Mouse (Mus musculus) 3T3-L1 (cell line): Measurements from ENCODE around the gene Pgf.
A peak's percentile ranks its signal among the peaks of the same experiment; 100 is the strongest.
"Not testable (repeated sequence)": the region's sequence is repeated elsewhere in the genome, so short reads cannot be mapped to it uniquely, and the experiment has no call there.

Experiments
- DNase-seq: peaks from one replicate; pipeline ENCODE4 v3.0.0-alpha.2; 2015; ENCODE audit warnings: low read depth, low spot score

The Pgf gene

GRCm38 (mm10) chr12:85158801-85159200 is 18.8 kb downstream of the Pgf start:
- DNase-seq, result no peak

- no peak for DNase-seq
Measured at GRCm38 (mm10) chr12:85157797-85158460, 19.7 kb downstream of the Pgf start.

- DNase-seq, result peak; percentile 58
Measured at GRCm38 (mm10) chr12:85156324-85156723, 21.3 kb downstream of the Pgf start.

- no peak for DNase-seq
Measured at GRCm38 (mm10) chr12:85153011-85153410, 24.6 kb downstream of the Pgf start.

GRCm38 (mm10) chr12:85151002-85151774 is 26.4 kb downstream of the Pgf start, which contains the start of gene Rps6kl1:
Gene Rps6kl1 (minus strand): TSS chr12:85151264.
- DNase-seq, result no peak

GRCm38 (mm10) chr12:85150321-85151001 is 27.1 kb downstream of the Pgf start:
- no peak for DNase-seq

- no peak for DNase-seq
Measured at GRCm38 (mm10) chr12:85146881-85147280, 30.7 kb downstream of the Pgf start.

- no peak for DNase-seq
Measured at GRCm38 (mm10) chr12:85146355-85146754, 31.2 kb downstream of the Pgf start.

- no peak for DNase-seq
Measured at GRCm38 (mm10) chr12:85145630-85146029, 32.0 kb downstream of the Pgf start.

GRCm38 (mm10) chr12:85144821-85145220 is 32.8 kb downstream of the Pgf start:
- DNase-seq, result no peak

- not testable (repeated sequence) for DNase-seq
Measured at GRCm38 (mm10) chr12:85144276-85144675, 33.3 kb downstream of the Pgf start.

GRCm38 (mm10) chr12:85142803-85143202 is 34.8 kb downstream of the Pgf start:
- peak; percentile 92 for DNase-seq

- DNase-seq, result no peak
Measured at GRCm38 (mm10) chr12:85141096-85141495, 36.5 kb downstream of the Pgf start.

GRCm38 (mm10) chr12:85140036-85140701 is 37.4 kb downstream of the Pgf start:
- no peak for DNase-seq

- DNase-seq, result peak; percentile 60
Measured at GRCm38 (mm10) chr12:85136627-85137026, 41.0 kb downstream of the Pgf start.

GRCm38 (mm10) chr12:85135513-85136470 is 41.8 kb downstream of the Pgf start:
- peak; percentile 68 for DNase-seq

GRCm38 (mm10) chr12:85134043-85134794 is 43.4 kb downstream of the Pgf start:
- DNase-seq, result no peak

- no peak for DNase-seq
Measured at GRCm38 (mm10) chr12:85131361-85131760, 46.2 kb downstream of the Pgf start.

- DNase-seq, result no peak
Measured at GRCm38 (mm10) chr12:85129426-85129978, 48.1 kb downstream of the Pgf start.
